Mouse (Mus musculus): ENCODE measurements around the gene Gmpr2.

The Gmpr2 gene

GRCm38 (mm10) chr14:55681160-55682117, 9.7 kb downstream of the Gmpr2 start, which contains the start of gene Tinf2:
TSS of gene Tinf2 (minus strand) at chr14:55681820.
- DNase-seq (ENCODE audit: low spot score), result peak; percentile 92

- DNase-seq (ENCODE audit: low spot score), result no peak
Observed at GRCm38 (mm10) chr14:55682118-55682493, 10.4 kb downstream of the Gmpr2 start.

GRCm38 (mm10) chr14:55689433-55689832, 17.7 kb downstream of the Gmpr2 start:
- DNase-seq (ENCODE audit: low spot score), result no peak

GRCm38 (mm10) chr14:55697226-55697625, 25.5 kb downstream of the Gmpr2 start:
- no peak for DNase-seq (ENCODE audit: low spot score)

- no peak for DNase-seq (ENCODE audit: low spot score)
Observed at GRCm38 (mm10) chr14:55701131-55701530, 29.4 kb downstream of the Gmpr2 start.

- DNase-seq (ENCODE audit: low spot score), result no peak
Observed at GRCm38 (mm10) chr14:55702761-55703160, 31.0 kb downstream of the Gmpr2 start.

GRCm38 (mm10) chr14:55706051-55706600, 34.4 kb downstream of the Gmpr2 start:
- no peak for DNase-seq (ENCODE audit: low spot score)

- no peak for DNase-seq (ENCODE audit: low spot score)
Observed at GRCm38 (mm10) chr14:55707397-55707796, 35.7 kb downstream of the Gmpr2 start.

GRCm38 (mm10) chr14:55709509-55709908, 37.8 kb downstream of the Gmpr2 start:
- no peak for DNase-seq (ENCODE audit: low spot score)

- no peak for DNase-seq (ENCODE audit: low spot score)
Observed at GRCm38 (mm10) chr14:55711786-55712185, 40.0 kb downstream of the Gmpr2 start.

- DNase-seq (ENCODE audit: low spot score), result no peak
Observed at GRCm38 (mm10) chr14:55713007-55713728, 41.4 kb downstream of the Gmpr2 start.

- DNase-seq (ENCODE audit: low spot score), result no peak
Observed at GRCm38 (mm10) chr14:55713729-55714122, 42.0 kb downstream of the Gmpr2 start, which contains the start of gene Tgm1. TSS of gene Tgm1 (minus strand) at chr14:55713926.

- DNase-seq (ENCODE audit: low spot score), result no peak
Observed at GRCm38 (mm10) chr14:55714893-55715292, 43.2 kb downstream of the Gmpr2 start.

- DNase-seq (ENCODE audit: low spot score), result no peak
Observed at GRCm38 (mm10) chr14:55716271-55716670, 44.5 kb downstream of the Gmpr2 start.

GRCm38 (mm10) chr14:55716884-55717283, 45.1 kb downstream of the Gmpr2 start:
- no peak for DNase-seq (ENCODE audit: low spot score)

- no peak for DNase-seq (ENCODE audit: low spot score)
Observed at GRCm38 (mm10) chr14:55719737-55720136, 48.0 kb downstream of the Gmpr2 start.

- DNase-seq (ENCODE audit: low spot score), result no peak
Observed at GRCm38 (mm10) chr14:55720666-55721065, 48.9 kb downstream of the Gmpr2 start.

GRCm38 (mm10) chr14:55721076-55721475, 49.3 kb downstream of the Gmpr2 start:
- no peak for DNase-seq (ENCODE audit: low spot score)

GRCm38 (mm10) chr14:55721700-55722437, 50.1 kb downstream of the Gmpr2 start, which contains the start of gene Rabggta:
TSS of gene Rabggta (minus strand) at chr14:55722263.
- peak; percentile 93 for DNase-seq (ENCODE audit: low spot score)

- no peak for DNase-seq (ENCODE audit: low spot score)
Observed at GRCm38 (mm10) chr14:55722438-55722945, 50.8 kb downstream of the Gmpr2 start.

- DNase-seq (ENCODE audit: low spot score), result peak; percentile 46
Observed at GRCm38 (mm10) chr14:55723433-55723832, 51.7 kb downstream of the Gmpr2 start.

All from MN1 (cell line).